Mouse (Mus musculus) embryonic fibroblast, embryonic 13.5 days (primary cell): ENCODE measurements around the gene Sppl2c.

Source experiments
- CTCF ChIP-seq: IDR thresholded peaks from 2 replicates; pipeline ENCODE4 v1.5.1; 2011; ENCODE audit warnings: mild to moderate bottlenecking, control low read depth, low read length, moderate library complexity, borderline replicate concordance; ENCODE audit not compliant: insufficient read depth
- POLR2A ChIP-seq: IDR thresholded peaks from 2 replicates; pipeline ENCODE4 v1.6.1; 2011; ENCODE audit warnings: low read depth, mild to moderate bottlenecking, control low read depth, low read length, moderate library complexity

DNA sequence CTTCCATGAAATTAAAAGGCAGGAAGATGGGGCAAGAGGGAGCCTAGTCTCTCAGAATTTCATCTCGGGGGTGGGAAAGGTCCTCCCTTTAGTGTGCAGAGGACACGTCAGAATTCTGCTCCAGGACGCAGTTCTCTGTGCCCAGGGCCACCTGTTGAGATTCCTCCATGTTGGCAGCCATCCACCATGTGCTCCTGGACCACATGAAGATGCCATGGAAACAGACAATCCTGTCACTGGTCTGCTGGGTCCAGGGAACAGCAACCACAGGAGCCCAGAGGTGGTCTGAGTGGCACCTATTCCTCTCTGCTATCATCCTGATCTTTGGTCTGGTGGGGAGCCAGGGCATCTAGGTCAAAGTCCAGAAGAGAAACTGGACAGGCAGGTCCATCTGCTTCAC lies 47.2 kb upstream of the Sppl2c start:
- no peak for TF ChIP-seq POLR2A
- TF ChIP-seq CTCF = no peak
